Mouse (Mus musculus): Measurements from ENCODE around the gene Atp11c. TPM values are rescaled to one million over a fixed set of nuclear protein-coding genes. Genes with fewer than 3 reads are reported as not detected.

Gene Atp11c
- polyA plus RNA-seq (2016; fragmentation: Nextera tagmentation; extraction: Ambion mirVana): 5.8 TPM in 2 replicates

GRCm38 (mm10) chrX:60592598-60592997, at the start of gene Atp11c:
Gene Atp11c (minus strand): TSS chrX:60592698.
- no peaks in the 10 kb centered on the region for H3K27me3 ChIP-seq (replicated peaks)

GRCm38 (mm10) chrX:60609202-60609601, 16.7 kb upstream of the Atp11c start:
- Histone ChIP-seq H3K9me3 (replicated peaks) (no peaks in the 10 kb centered on the region), H3K9ac (no peak overlapping the region), H3K27me3 (replicated peaks) (no peaks in the 10 kb centered on the region), H3K36me3 (no peaks in the 10 kb centered on the region), H3K27ac (no peak overlapping the region), H3K4me3 (no peak overlapping the region), H3K4me1 (no peaks in the 10 kb centered on the region), H3K4me2 (no peak overlapping the region)
- no peak for ATAC-seq
- WGBS (ENCODE audit: insufficient replicate concordance): 30% methylated on average over 3 of the region's 3 CpGs

More at GRCm38 (mm10) chrX:60592598-60592997, at the start of gene Atp11c:
- no peaks in the 10 kb centered on the region for H3K9me3 ChIP-seq (replicated peaks)
- no peaks in the 10 kb centered on the region for H3K4me1 ChIP-seq
- ATAC-seq: no peak
- H3K4me3 ChIP-seq: no peak within 1 kb of the TSS
- no peak within 1 kb of the TSS for H3K4me2 ChIP-seq
- H3K36me3 ChIP-seq: no peaks in the 10 kb centered on the region
- H3K27ac ChIP-seq: no peak within 1 kb of the TSS
- H3K9ac ChIP-seq: no peak within 1 kb of the TSS
- 61% methylated on average over 2 of the region's 2 CpGs for WGBS (ENCODE audit: insufficient replicate concordance)

GRCm38 (mm10) chrX:60570539-60570938, 22.0 kb downstream of the Atp11c start:
- no peaks in the 10 kb centered on the region for H3K27me3 ChIP-seq (replicated peaks)
- no peak for ATAC-seq
- no peaks in the 10 kb centered on the region for H3K36me3 ChIP-seq
- H3K9ac ChIP-seq: no peak overlapping the region
- H3K4me2 ChIP-seq: no peak overlapping the region
- no peaks in the 10 kb centered on the region for H3K9me3 ChIP-seq (replicated peaks)
- no peak overlapping the region for H3K4me3 ChIP-seq
- WGBS (ENCODE audit: insufficient replicate concordance): 40% methylated on average over 1 of the region's 1 CpGs
- no peak overlapping the region for H3K27ac ChIP-seq
- H3K4me1 ChIP-seq: no peaks in the 10 kb centered on the region

GRCm38 (mm10) chrX:60569047-60569446, 23.5 kb downstream of the Atp11c start:
- ATAC-seq: no peak
- H3K4me2 ChIP-seq: no peak overlapping the region
- no peaks in the 10 kb centered on the region for H3K27me3 ChIP-seq (replicated peaks)

GRCm38 (mm10) chrX:60555242-60555641, 37.3 kb downstream of the Atp11c start:
- WGBS (ENCODE audit: insufficient replicate concordance): 56% methylated on average over 4 of the region's 4 CpGs
- no peak overlapping the region for H3K9ac ChIP-seq
- no peak for ATAC-seq

More at GRCm38 (mm10) chrX:60569047-60569446, 23.5 kb downstream of the Atp11c start:
- Histone ChIP-seq H3K9ac (no peak overlapping the region), H3K36me3 (no peaks in the 10 kb centered on the region), H3K4me3 (no peak overlapping the region), H3K4me1 (no peaks in the 10 kb centered on the region), H3K9me3 (replicated peaks) (no peaks in the 10 kb centered on the region), H3K27ac (no peak overlapping the region)

GRCm38 (mm10) chrX:60547444-60548304, 44.8 kb downstream of the Atp11c start:
- H3K4me2 ChIP-seq: peak overlapping the region; percentile 64
- peak overlapping the region; percentile 48 for H3K4me3 ChIP-seq
- no peaks in the 10 kb centered on the region for H3K4me1 ChIP-seq
- H3K27ac ChIP-seq: no peak overlapping the region
- H3K27me3 ChIP-seq (replicated peaks): peaks cover 36% of the 10 kb centered on the region
- no peak overlapping the region for H3K9ac ChIP-seq
- H3K9me3 ChIP-seq (replicated peaks): no peaks in the 10 kb centered on the region
- WGBS (ENCODE audit: insufficient replicate concordance): 10% methylated on average over 50 of the region's 113 CpGs
- peak; percentile 42; the same call in 1 of the 2 replicates for ATAC-seq
- H3K36me3 ChIP-seq: no peaks in the 10 kb centered on the region

More at GRCm38 (mm10) chrX:60555242-60555641, 37.3 kb downstream of the Atp11c start:
- no peak overlapping the region for H3K4me2 ChIP-seq
- no peak overlapping the region for H3K27ac ChIP-seq
- H3K36me3 ChIP-seq: no peaks in the 10 kb centered on the region
- no peaks in the 10 kb centered on the region for H3K4me1 ChIP-seq
- no peak overlapping the region for H3K4me3 ChIP-seq
- no peaks in the 10 kb centered on the region for H3K27me3 ChIP-seq (replicated peaks)
- no peaks in the 10 kb centered on the region for H3K9me3 ChIP-seq (replicated peaks)

- Histone ChIP-seq H3K9me3 (replicated peaks) (no peaks in the 10 kb centered on the region), H3K4me2 (peak overlapping the region; percentile 64), H3K4me3 (peak overlapping the region; percentile 48), H3K36me3 (no peaks in the 10 kb centered on the region), H3K4me1 (no peaks in the 10 kb centered on the region), H3K27me3 (replicated peaks) (peaks cover 36% of the 10 kb centered on the region), H3K9ac (no peak overlapping the region), H3K27ac (no peak overlapping the region)
- ATAC-seq: no peak
- WGBS (ENCODE audit: insufficient replicate concordance): 10% methylated on average over 16 of the region's 16 CpGs
These were observed 45.4 kb downstream of the Atp11c start for GRCm38 (mm10) chrX:60547098-60547443.

- 46% methylated on average over 3 of the region's 3 CpGs for WGBS (ENCODE audit: insufficient replicate concordance)
- no peak overlapping the region for H3K27ac ChIP-seq
- H3K9ac ChIP-seq: no peak overlapping the region
- ATAC-seq: no peak
- H3K4me1 ChIP-seq: no peaks in the 10 kb centered on the region
- H3K4me3 ChIP-seq: no peak overlapping the region
- H3K27me3 ChIP-seq (replicated peaks): peaks cover 36% of the 10 kb centered on the region
- H3K4me2 ChIP-seq: no peak overlapping the region
- no peaks in the 10 kb centered on the region for H3K9me3 ChIP-seq (replicated peaks)
- no peaks in the 10 kb centered on the region for H3K36me3 ChIP-seq
These were observed 46.6 kb downstream of the Atp11c start for GRCm38 (mm10) chrX:60545906-60546305.

GRCm38 (mm10) chrX:60545444-60545843, 47.1 kb downstream of the Atp11c start:
- H3K27ac ChIP-seq: no peak overlapping the region
- H3K27me3 ChIP-seq (replicated peaks): peaks cover 36% of the 10 kb centered on the region
- 11% methylated on average over 1 of the region's 1 CpGs for WGBS (ENCODE audit: insufficient replicate concordance)
- H3K4me1 ChIP-seq: no peaks in the 10 kb centered on the region
- no peak for ATAC-seq
- H3K9ac ChIP-seq: no peak overlapping the region
- no peak overlapping the region for H3K4me3 ChIP-seq
- no peak overlapping the region for H3K4me2 ChIP-seq
- no peaks in the 10 kb centered on the region for H3K36me3 ChIP-seq
- no peaks in the 10 kb centered on the region for H3K9me3 ChIP-seq (replicated peaks)

GRCm38 (mm10) chrX:60544098-60544497, 48.4 kb downstream of the Atp11c start:
- Histone ChIP-seq H3K27ac (no peak overlapping the region), H3K9me3 (replicated peaks) (no peaks in the 10 kb centered on the region), H3K27me3 (replicated peaks) (peaks cover 31% of the 10 kb centered on the region), H3K9ac (no peak overlapping the region), H3K4me3 (no peak overlapping the region), H3K4me2 (no peak overlapping the region), H3K4me1 (no peaks in the 10 kb centered on the region), H3K36me3 (no peaks in the 10 kb centered on the region)
- no peak for ATAC-seq
- WGBS (ENCODE audit: insufficient replicate concordance): 31% methylated on average over 4 of the region's 4 CpGs

- WGBS (ENCODE audit: insufficient replicate concordance): 47% methylated on average over 1 of the region's 1 CpGs
- no peak overlapping the region for H3K9ac ChIP-seq
These were observed 49.6 kb downstream of the Atp11c start for GRCm38 (mm10) chrX:60542901-60543300.

GRCm38 (mm10) chrX:60539149-60539548, 53.3 kb downstream of the Atp11c start, which contains the start of gene Gm7073:
Gene Gm7073 (minus strand): TSS chrX:60539249.
- H3K9ac ChIP-seq: no peak within 1 kb of the TSS
- 0 out of 2 replicates have a peak, but pooled peaks cover 4% of the 10 kb centered on the region for H3K27me3 ChIP-seq (replicated peaks)
- ATAC-seq: no peak
- H3K4me2 ChIP-seq: no peak within 1 kb of the TSS
- H3K4me3 ChIP-seq: no peak within 1 kb of the TSS
- no peak within 1 kb of the TSS for H3K27ac ChIP-seq
- no peaks in the 10 kb centered on the region for H3K9me3 ChIP-seq (replicated peaks)
- H3K36me3 ChIP-seq: no peaks in the 10 kb centered on the region
- no peaks in the 10 kb centered on the region for H3K4me1 ChIP-seq

More at GRCm38 (mm10) chrX:60542901-60543300, 49.6 kb downstream of the Atp11c start:
- H3K27ac ChIP-seq: no peak overlapping the region
- no peaks in the 10 kb centered on the region for H3K36me3 ChIP-seq
- no peaks in the 10 kb centered on the region for H3K9me3 ChIP-seq (replicated peaks)
- no peak overlapping the region for H3K4me2 ChIP-seq
- peaks cover 22% of the 10 kb centered on the region for H3K27me3 ChIP-seq (replicated peaks)
- no peaks in the 10 kb centered on the region for H3K4me1 ChIP-seq
- H3K4me3 ChIP-seq: no peak overlapping the region
- ATAC-seq: no peak

Data from liver, embryonic 12.5 days (tissue).